Mouse (Mus musculus): ENCODE measurements around the gene Kpna7. TPM values are rescaled to one million over a fixed set of nuclear protein-coding genes. Genes with fewer than 3 reads are reported as not detected.

Gene Kpna7
- polyA plus RNA-seq, 1 experiment from 2014 or later: not detected

GRCm38 (mm10) chr5:145123396-145123795 is 39.6 kb upstream of the Kpna7 start:
- Histone ChIP-seq H3K4me2 (no peak overlapping the region), H3K27ac (ENCODE audit: low read depth) (no peak overlapping the region), H3K27me3 (ENCODE audit: insufficient read depth, low read length) (no peaks in the 10 kb centered on the region), H3K4me3 (ENCODE audit: low read depth, low read length) (no peak overlapping the region), H3K4me1 (ENCODE audit: insufficient read depth) (no peaks in the 10 kb centered on the region), H3K9me3 (ENCODE audit: low read depth, low read length) (no peaks in the 10 kb centered on the region), H3K9ac (no peak overlapping the region), H3K36me3 (ENCODE audit: insufficient read depth) (peaks cover 65% of the 10 kb centered on the region)
- TF ChIP-seq CTCF (IDR thresholded peaks at IDR 0.05; ENCODE audit: low read depth): no peak
- no peak for DNase-seq
- 91% methylated on average over 19 of the region's 19 CpGs for WGBS
- no peak for ATAC-seq (ENCODE audit: insufficient read depth)

DNA sequence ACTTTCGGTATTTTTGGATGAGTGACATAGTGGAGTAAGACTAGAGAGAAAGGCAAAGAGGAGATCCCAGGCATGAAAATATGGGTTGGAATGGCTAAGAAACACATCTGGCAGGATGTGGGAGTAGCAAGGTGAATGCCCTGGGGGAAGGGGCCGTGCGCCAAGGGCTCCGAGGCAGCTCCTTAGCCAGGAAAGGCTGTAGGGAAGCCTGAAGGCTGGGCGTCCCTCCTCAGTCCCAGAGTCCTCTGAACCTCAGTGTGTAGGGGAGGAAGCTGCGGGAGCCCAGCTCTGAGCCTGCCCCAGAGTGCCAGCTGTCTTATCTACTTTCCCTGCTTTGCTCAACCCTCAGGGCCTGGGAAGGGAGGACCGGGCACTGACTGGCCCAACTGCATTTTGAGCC is 37.1 kb upstream of the Kpna7 start:
- H3K36me3 ChIP-seq (ENCODE audit: insufficient read depth): peaks cover 41% of the 10 kb centered on the region
- no peaks in the 10 kb centered on the region for H3K27me3 ChIP-seq (ENCODE audit: insufficient read depth, low read length)
- ATAC-seq (ENCODE audit: insufficient read depth): no peak
- no peaks in the 10 kb centered on the region for H3K4me1 ChIP-seq (ENCODE audit: insufficient read depth)
- no peak for DNase-seq
- no peak overlapping the region for H3K27ac ChIP-seq (ENCODE audit: low read depth)
- 50% methylated on average over 7 of the region's 7 CpGs for WGBS
- H3K9me3 ChIP-seq (ENCODE audit: low read depth, low read length): no peaks in the 10 kb centered on the region
- no peak for TF ChIP-seq CTCF (IDR thresholded peaks at IDR 0.05; ENCODE audit: low read depth)
- no peak overlapping the region for H3K4me3 ChIP-seq (ENCODE audit: low read depth, low read length)
- H3K9ac ChIP-seq: no peak overlapping the region
- H3K4me2 ChIP-seq: no peak overlapping the region

DNA sequence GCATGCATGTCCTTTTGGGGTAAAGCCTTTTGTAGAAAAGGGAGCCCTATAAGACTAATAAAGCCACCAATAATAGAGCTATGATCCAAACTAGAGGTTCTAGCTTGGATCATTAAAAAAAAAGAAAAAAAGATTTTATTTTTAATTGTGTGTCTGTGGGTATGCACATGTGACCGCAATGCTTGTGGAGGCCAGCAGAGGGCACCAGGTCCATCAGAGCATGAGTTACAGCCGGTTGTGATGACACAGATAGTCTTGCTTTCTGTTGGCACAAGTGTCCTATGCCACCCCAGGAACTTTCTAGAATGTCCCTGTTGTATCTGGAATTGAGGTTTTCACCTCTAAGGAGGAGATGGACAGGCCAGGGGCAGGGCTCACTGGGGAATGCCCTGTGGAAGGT is 35.6 kb upstream of the Kpna7 start:
- ATAC-seq (ENCODE audit: insufficient read depth) (no peak), DNase-seq (no peak)
- H3K4me2 ChIP-seq: no peak overlapping the region
- H3K4me1 ChIP-seq (ENCODE audit: insufficient read depth): no peaks in the 10 kb centered on the region
- TF ChIP-seq CTCF (IDR thresholded peaks at IDR 0.05; ENCODE audit: low read depth): peak; percentile 57
- H3K36me3 ChIP-seq (ENCODE audit: insufficient read depth): peaks cover 26% of the 10 kb centered on the region
- no peak overlapping the region for H3K4me3 ChIP-seq (ENCODE audit: low read depth, low read length)
- no peaks in the 10 kb centered on the region for H3K27me3 ChIP-seq (ENCODE audit: insufficient read depth, low read length)
- no peak overlapping the region for H3K9ac ChIP-seq
- H3K27ac ChIP-seq (ENCODE audit: low read depth): no peak overlapping the region
- WGBS: 91% methylated on average over 2 of the region's 2 CpGs
- H3K9me3 ChIP-seq (ENCODE audit: low read depth, low read length): no peaks in the 10 kb centered on the region

DNA sequence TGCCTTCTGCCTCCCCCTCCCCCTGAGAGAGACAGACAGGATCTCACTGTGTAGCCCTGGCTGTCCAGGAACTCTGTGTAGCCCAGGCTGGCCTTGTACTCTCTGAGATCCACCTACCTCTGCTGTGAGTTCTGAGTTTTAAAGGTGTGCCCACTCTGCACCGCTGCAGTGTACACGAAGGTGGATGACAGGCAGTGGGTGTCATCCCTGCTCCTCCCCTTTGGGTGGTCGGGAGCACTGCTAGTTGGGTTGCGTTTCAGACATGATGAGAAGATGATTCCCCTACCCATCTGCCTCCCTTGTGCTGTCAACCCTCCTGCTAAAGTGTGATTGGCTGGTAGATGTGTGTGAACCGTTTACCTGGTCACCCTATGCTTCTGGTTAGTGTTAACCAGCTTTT is 34.6 kb upstream of the Kpna7 start:
- no peak for DNase-seq

DNA sequence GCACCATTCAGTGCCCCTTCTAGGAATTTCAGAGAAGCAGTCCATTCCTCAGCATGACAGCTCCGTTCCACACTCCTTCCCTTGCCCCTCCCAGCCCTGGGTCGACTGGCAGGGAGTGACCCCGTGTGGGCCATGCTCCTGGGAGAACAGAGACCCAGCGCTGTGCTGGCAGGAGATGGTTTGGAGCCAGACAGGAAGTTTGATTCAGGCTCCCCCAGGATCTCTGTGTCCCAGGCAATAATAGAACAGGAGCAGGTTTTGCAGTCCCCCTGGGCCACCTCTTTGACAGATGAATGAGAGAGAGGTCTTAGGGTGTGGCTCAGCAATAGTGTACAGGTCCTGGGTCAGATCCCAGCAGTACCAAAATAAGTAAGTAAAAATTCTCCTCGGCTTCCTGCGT is 34.2 kb upstream of the Kpna7 start:
- H3K27ac ChIP-seq (ENCODE audit: low read depth): no peak overlapping the region
- H3K4me3 ChIP-seq (ENCODE audit: low read depth, low read length): no peak overlapping the region
- H3K9ac ChIP-seq: no peak overlapping the region
- peaks cover 12% of the 10 kb centered on the region for H3K36me3 ChIP-seq (ENCODE audit: insufficient read depth)
- no peak overlapping the region for H3K4me2 ChIP-seq
- no peaks in the 10 kb centered on the region for H3K27me3 ChIP-seq (ENCODE audit: insufficient read depth, low read length)
- H3K9me3 ChIP-seq (ENCODE audit: low read depth, low read length): no peaks in the 10 kb centered on the region
- 50% methylated on average over 6 of the region's 6 CpGs for WGBS
- no peak for DNase-seq
- no peak for ATAC-seq (ENCODE audit: insufficient read depth)
- no peak for TF ChIP-seq CTCF (IDR thresholded peaks at IDR 0.05; ENCODE audit: low read depth)
- H3K4me1 ChIP-seq (ENCODE audit: insufficient read depth): no peaks in the 10 kb centered on the region

More for the DNA sequence above, 34.6 kb upstream of the Kpna7 start:
- H3K4me2 ChIP-seq: no peak overlapping the region
- no peak overlapping the region for H3K9ac ChIP-seq
- no peak overlapping the region for H3K27ac ChIP-seq (ENCODE audit: low read depth)
- ATAC-seq (ENCODE audit: insufficient read depth): no peak
- H3K4me3 ChIP-seq (ENCODE audit: low read depth, low read length): no peak overlapping the region
- H3K27me3 ChIP-seq (ENCODE audit: insufficient read depth, low read length): no peaks in the 10 kb centered on the region
- no peak for TF ChIP-seq CTCF (IDR thresholded peaks at IDR 0.05; ENCODE audit: low read depth)
- H3K4me1 ChIP-seq (ENCODE audit: insufficient read depth): no peaks in the 10 kb centered on the region
- H3K9me3 ChIP-seq (ENCODE audit: low read depth, low read length): no peaks in the 10 kb centered on the region
- 90% methylated on average over 5 of the region's 5 CpGs for WGBS
- H3K36me3 ChIP-seq (ENCODE audit: insufficient read depth): peaks cover 17% of the 10 kb centered on the region

- peak overlapping the region; percentile 88 for H3K27ac ChIP-seq (ENCODE audit: low read depth)
- no peaks in the 10 kb centered on the region for H3K4me1 ChIP-seq (ENCODE audit: insufficient read depth)
- no peak overlapping the region for H3K9ac ChIP-seq
- ATAC-seq (ENCODE audit: insufficient read depth): peak; percentile 25; the same call in 1 of the 2 replicates
- no peaks in the 10 kb centered on the region for H3K27me3 ChIP-seq (ENCODE audit: insufficient read depth, low read length)
- WGBS: 36% methylated on average over 10 of the region's 10 CpGs
- H3K9me3 ChIP-seq (ENCODE audit: low read depth, low read length): no peaks in the 10 kb centered on the region
- TF ChIP-seq CTCF (IDR thresholded peaks at IDR 0.05; ENCODE audit: low read depth): peak; percentile 76
- peak; percentile 85 for DNase-seq
- H3K4me3 ChIP-seq (ENCODE audit: low read depth, low read length): 0 out of 2 replicates have a peak overlapping the region, but pooled peaks have one; percentile 3
- H3K36me3 ChIP-seq (ENCODE audit: insufficient read depth): peaks cover 2% of the 10 kb centered on the region; the same call in 1 of the 2 replicates
- peak overlapping the region; percentile 78 for H3K4me2 ChIP-seq
Measured at GRCm38 (mm10) chr5:145116916-145117315, 33.1 kb upstream of the Kpna7 start.

DNA sequence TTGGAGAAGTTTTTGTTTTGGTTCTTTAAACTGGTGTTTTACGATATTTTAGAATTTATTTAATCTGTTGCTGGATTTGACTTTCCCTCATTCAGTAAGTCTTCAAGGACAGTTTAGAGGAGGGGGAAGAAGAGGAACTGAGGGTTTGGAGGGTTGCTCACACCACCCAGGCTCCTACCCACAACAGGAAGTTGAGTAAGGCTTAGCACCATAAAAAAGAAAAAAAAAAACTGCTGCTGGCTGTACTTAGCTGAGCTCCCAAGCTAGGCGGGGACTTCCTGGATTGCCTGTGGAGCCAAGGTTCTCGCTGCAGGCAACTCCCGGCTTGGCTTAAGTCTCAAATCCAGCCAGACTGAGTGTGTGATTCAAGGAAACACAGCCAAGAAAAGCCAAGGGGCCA is 32.5 kb upstream of the Kpna7 start:
- H3K27ac ChIP-seq (ENCODE audit: low read depth): peak overlapping the region; percentile 88
- TF ChIP-seq CTCF (IDR thresholded peaks at IDR 0.05; ENCODE audit: low read depth): no peak
- ATAC-seq (ENCODE audit: insufficient read depth) (peak; percentile 53), DNase-seq (peak; percentile 90)
- no peaks in the 10 kb centered on the region for H3K4me1 ChIP-seq (ENCODE audit: insufficient read depth)
- H3K27me3 ChIP-seq (ENCODE audit: insufficient read depth, low read length): no peaks in the 10 kb centered on the region
- H3K9ac ChIP-seq: no peak overlapping the region
- peak overlapping the region; percentile 78 for H3K4me2 ChIP-seq
- 27% methylated on average over 4 of the region's 4 CpGs for WGBS
- no peaks in the 10 kb centered on the region for H3K36me3 ChIP-seq (ENCODE audit: insufficient read depth)
- H3K4me3 ChIP-seq (ENCODE audit: low read depth, low read length): peak overlapping the region; percentile 3; the same call in 1 of the 2 replicates
- H3K9me3 ChIP-seq (ENCODE audit: low read depth, low read length): no peaks in the 10 kb centered on the region

GRCm38 (mm10) chr5:145115736-145116135 is 31.9 kb upstream of the Kpna7 start:
- H3K27me3 ChIP-seq (ENCODE audit: insufficient read depth, low read length): no peaks in the 10 kb centered on the region
- H3K4me3 ChIP-seq (ENCODE audit: low read depth, low read length): peak overlapping the region; percentile 3; the same call in 1 of the 2 replicates
- WGBS: 79% methylated on average over 5 of the region's 5 CpGs
- H3K36me3 ChIP-seq (ENCODE audit: insufficient read depth): peaks cover 2% of the 10 kb centered on the region; the same call in 1 of the 2 replicates
- no peak overlapping the region for H3K9ac ChIP-seq
- no peaks in the 10 kb centered on the region for H3K9me3 ChIP-seq (ENCODE audit: low read depth, low read length)
- H3K4me1 ChIP-seq (ENCODE audit: insufficient read depth): no peaks in the 10 kb centered on the region
- no peak for ATAC-seq (ENCODE audit: insufficient read depth)
- peak overlapping the region; percentile 78 for H3K4me2 ChIP-seq
- DNase-seq: no peak
- H3K27ac ChIP-seq (ENCODE audit: low read depth): peak overlapping the region; percentile 88
- no peak for TF ChIP-seq CTCF (IDR thresholded peaks at IDR 0.05; ENCODE audit: low read depth)
